Mouse (Mus musculus): ENCODE measurements around the gene Pepd. TPM values are rescaled to one million over a fixed set of nuclear protein-coding genes. Genes with fewer than 3 reads are reported as not detected.

Pepd gene
- polyA plus RNA-seq, 1 experiment from 2014 or later = 53.4 TPM

- Histone ChIP-seq H3K9me3 (no peaks in the 10 kb centered on the region), H3K9ac (no peak overlapping the region), H3K36me3 (no peaks in the 10 kb centered on the region), H3K4me1 (peaks cover 14% of the 10 kb centered on the region), H3K4me3 (no peak overlapping the region), H3K27me3 (peaks cover 11% of the 10 kb centered on the region; the same call in 1 of the 2 replicates), H3K27ac (no peak overlapping the region), H3K4me2 (no peak overlapping the region)
- ATAC-seq (ENCODE audit: insufficient number of reproducible peaks, insufficient read depth, low FRiP score, low TSS enrichment, low read depth) = no peak
- WGBS = 95% methylated on average over 9 of the region's 9 CpGs
Observed at GRCm38 (mm10) chr7:34913956-34914355, 1.8 kb downstream of the Pepd start.

GRCm38 (mm10) chr7:34915555-34915954 is 3.4 kb downstream of the Pepd start:
- Histone ChIP-seq H3K36me3 (no peaks in the 10 kb centered on the region), H3K27me3 (peaks cover 8% of the 10 kb centered on the region; the same call in 1 of the 2 replicates), H3K4me2 (no peak overlapping the region), H3K9ac (no peak overlapping the region), H3K4me1 (peaks cover 12% of the 10 kb centered on the region), H3K4me3 (no peak overlapping the region), H3K9me3 (no peaks in the 10 kb centered on the region), H3K27ac (no peak overlapping the region)
- WGBS = 87% methylated on average over 5 of the region's 5 CpGs
- ATAC-seq (ENCODE audit: insufficient number of reproducible peaks, insufficient read depth, low FRiP score, low TSS enrichment, low read depth) = no peak

DNA sequence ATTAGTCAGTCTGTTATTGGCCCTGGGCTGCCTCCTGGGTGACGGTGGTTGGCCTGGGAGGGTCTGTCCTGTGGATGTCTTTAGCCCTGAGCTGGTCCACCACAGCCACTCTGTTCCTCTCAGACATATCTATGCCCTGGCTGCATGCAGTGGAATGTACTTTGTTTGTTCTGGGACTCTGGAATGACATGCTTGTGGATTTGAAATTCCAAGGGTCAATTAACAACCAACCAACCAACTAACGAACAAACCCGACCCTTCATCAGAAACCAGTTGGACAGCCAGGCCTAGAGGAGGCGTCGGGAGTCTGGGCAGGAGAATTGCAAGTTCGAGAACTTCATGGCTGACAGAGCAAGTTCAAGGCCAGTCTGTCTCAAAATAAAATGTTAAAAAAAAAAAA is 5.4 kb downstream of the Pepd start:
- Histone ChIP-seq H3K4me2 (no peak overlapping the region), H3K9ac (no peak overlapping the region), H3K4me3 (no peak overlapping the region), H3K27ac (no peak overlapping the region), H3K4me1 (peaks cover 7% of the 10 kb centered on the region), H3K9me3 (no peaks in the 10 kb centered on the region), H3K27me3 (no peaks in the 10 kb centered on the region), H3K36me3 (peaks cover 9% of the 10 kb centered on the region; the same call in 1 of the 2 replicates)
- ATAC-seq (ENCODE audit: insufficient number of reproducible peaks, insufficient read depth, low FRiP score, low TSS enrichment, low read depth) = no peak
- 70% methylated on average over 6 of the region's 6 CpGs for WGBS

GRCm38 (mm10) chr7:34917998-34918397 is 5.8 kb downstream of the Pepd start:
- no peak for ATAC-seq (ENCODE audit: insufficient number of reproducible peaks, insufficient read depth, low FRiP score, low TSS enrichment, low read depth)
- H3K4me2 ChIP-seq = no peak overlapping the region
- 90% methylated on average over 4 of the region's 4 CpGs for WGBS

GRCm38 (mm10) chr7:34918416-34918815 is 6.2 kb downstream of the Pepd start:
- Histone ChIP-seq H3K9ac (no peak overlapping the region), H3K9me3 (no peaks in the 10 kb centered on the region), H3K4me1 (no peaks in the 10 kb centered on the region), H3K36me3 (peaks cover 9% of the 10 kb centered on the region; the same call in 1 of the 2 replicates), H3K4me2 (no peak overlapping the region), H3K4me3 (no peak overlapping the region), H3K27ac (no peak overlapping the region), H3K27me3 (no peaks in the 10 kb centered on the region)
- WGBS = 86% methylated on average over 8 of the region's 8 CpGs
- no peak for ATAC-seq (ENCODE audit: insufficient number of reproducible peaks, insufficient read depth, low FRiP score, low TSS enrichment, low read depth)

More at GRCm38 (mm10) chr7:34917998-34918397, 5.8 kb downstream of the Pepd start:
- Histone ChIP-seq H3K9me3 (no peaks in the 10 kb centered on the region), H3K27ac (no peak overlapping the region), H3K27me3 (no peaks in the 10 kb centered on the region), H3K4me1 (peaks cover 3% of the 10 kb centered on the region), H3K36me3 (peaks cover 9% of the 10 kb centered on the region; the same call in 1 of the 2 replicates), H3K4me3 (no peak overlapping the region), H3K9ac (no peak overlapping the region)

GRCm38 (mm10) chr7:34919054-34919453 is 6.9 kb downstream of the Pepd start:
- no peaks in the 10 kb centered on the region for H3K4me1 ChIP-seq
- WGBS = 78% methylated on average over 5 of the region's 5 CpGs
- H3K4me3 ChIP-seq = no peak overlapping the region
- no peak overlapping the region for H3K9ac ChIP-seq
- no peaks in the 10 kb centered on the region for H3K9me3 ChIP-seq
- H3K36me3 ChIP-seq = peaks cover 11% of the 10 kb centered on the region
- ATAC-seq (ENCODE audit: insufficient number of reproducible peaks, insufficient read depth, low FRiP score, low TSS enrichment, low read depth) = no peak
- H3K27ac ChIP-seq = no peak overlapping the region
- no peaks in the 10 kb centered on the region for H3K27me3 ChIP-seq
- no peak overlapping the region for H3K4me2 ChIP-seq

DNA sequence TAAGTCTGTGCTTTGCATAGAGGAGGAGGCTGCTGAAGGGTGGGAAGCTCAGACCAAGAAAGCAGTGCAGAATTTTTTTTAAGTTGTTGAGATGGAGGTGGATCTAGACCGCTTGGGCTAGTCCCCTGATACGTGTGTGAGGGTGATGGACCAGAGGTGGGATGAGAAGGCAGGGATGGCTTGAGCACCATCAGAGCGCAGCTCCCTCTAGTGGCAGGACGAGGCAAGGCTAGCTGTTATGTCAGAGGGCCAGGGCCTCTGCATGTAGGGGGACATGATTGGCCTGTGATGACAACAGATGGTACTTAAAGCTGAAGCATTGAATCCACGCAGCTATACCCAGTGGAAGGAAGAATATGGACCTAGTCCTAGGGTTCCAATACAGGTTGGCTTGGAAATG is 7.6 kb downstream of the Pepd start:
- Histone ChIP-seq H3K27ac (no peak overlapping the region), H3K9ac (no peak overlapping the region), H3K4me1 (no peaks in the 10 kb centered on the region), H3K36me3 (peaks cover 18% of the 10 kb centered on the region), H3K9me3 (no peaks in the 10 kb centered on the region), H3K4me3 (no peak overlapping the region), H3K4me2 (no peak overlapping the region), H3K27me3 (no peaks in the 10 kb centered on the region)
- WGBS = 59% methylated on average over 5 of the region's 5 CpGs
- ATAC-seq (ENCODE audit: insufficient number of reproducible peaks, insufficient read depth, low FRiP score, low TSS enrichment, low read depth) = no peak

GRCm38 (mm10) chr7:34925208-34925607 is 13.0 kb downstream of the Pepd start:
- 76% methylated on average over 5 of the region's 5 CpGs for WGBS

DNA sequence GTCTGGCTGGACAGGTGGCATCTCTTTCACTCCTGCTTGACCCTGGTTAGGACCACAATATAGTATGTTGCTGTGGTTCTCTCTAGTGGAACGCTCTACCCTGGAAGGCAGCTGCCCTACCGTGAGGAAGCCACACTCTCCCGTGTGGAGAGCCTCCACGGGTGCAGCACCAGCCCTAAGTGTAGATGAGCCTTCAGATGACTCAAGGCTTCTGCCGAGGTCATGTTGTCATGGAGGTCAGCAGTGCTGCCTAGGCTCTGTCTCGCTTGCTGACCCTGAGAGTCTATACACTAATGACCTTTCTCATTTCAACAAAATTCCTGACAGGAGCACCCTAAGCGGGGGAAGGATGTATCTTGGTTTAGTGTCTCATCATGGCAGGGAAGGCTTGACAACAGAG is 13.8 kb downstream of the Pepd start:
- no peak for ATAC-seq (ENCODE audit: insufficient number of reproducible peaks, insufficient read depth, low FRiP score, low TSS enrichment, low read depth)
- H3K9ac ChIP-seq = no peak overlapping the region
- no peak overlapping the region for H3K27ac ChIP-seq
- no peak overlapping the region for H3K4me3 ChIP-seq
- H3K27me3 ChIP-seq = no peaks in the 10 kb centered on the region
- peaks cover 36% of the 10 kb centered on the region for H3K36me3 ChIP-seq
- 93% methylated on average over 7 of the region's 7 CpGs for WGBS
- no peaks in the 10 kb centered on the region for H3K9me3 ChIP-seq
- peaks cover 18% of the 10 kb centered on the region for H3K4me1 ChIP-seq
- H3K4me2 ChIP-seq = no peak overlapping the region

More at GRCm38 (mm10) chr7:34925208-34925607, 13.0 kb downstream of the Pepd start:
- Histone ChIP-seq H3K27me3 (no peaks in the 10 kb centered on the region), H3K4me2 (no peak overlapping the region), H3K4me1 (peaks cover 14% of the 10 kb centered on the region), H3K9me3 (no peaks in the 10 kb centered on the region), H3K9ac (no peak overlapping the region), H3K36me3 (peaks cover 36% of the 10 kb centered on the region), H3K27ac (peak overlapping the region; percentile 44; the same call in 1 of the 2 replicates), H3K4me3 (no peak overlapping the region)
- no peak for ATAC-seq (ENCODE audit: insufficient number of reproducible peaks, insufficient read depth, low FRiP score, low TSS enrichment, low read depth)

DNA sequence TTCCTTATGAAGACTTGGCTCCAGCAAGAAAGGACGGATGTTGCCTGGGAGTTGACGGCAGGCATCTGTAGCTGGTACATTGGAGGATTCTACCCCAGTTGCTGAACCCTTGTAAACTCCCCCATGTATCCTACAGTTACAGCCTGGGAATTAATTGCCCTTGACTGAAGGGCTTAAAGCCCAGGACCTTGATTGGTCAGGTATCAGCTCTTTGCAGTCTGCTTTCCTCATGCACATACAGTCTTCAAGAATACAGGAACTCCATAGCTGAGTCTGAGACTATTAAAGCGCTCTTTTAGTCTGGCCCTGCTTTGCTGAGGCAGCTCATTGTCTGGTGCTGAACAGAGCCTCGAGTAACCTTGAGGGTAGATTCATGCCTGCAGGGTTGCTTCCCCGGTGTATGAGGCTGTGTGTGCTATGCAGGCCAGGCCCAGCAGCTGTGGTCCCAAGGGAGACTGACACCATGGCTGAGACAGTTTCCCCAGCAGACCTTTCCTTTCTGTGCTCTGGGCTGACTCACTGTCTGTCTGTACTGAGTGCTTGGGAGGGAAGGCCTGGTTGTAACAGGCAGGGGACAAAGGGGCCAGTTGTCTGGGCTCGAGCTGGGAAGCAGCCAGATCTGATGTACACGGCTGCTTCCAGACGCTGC is 17.6 kb downstream of the Pepd start:
- peaks cover 35% of the 10 kb centered on the region for H3K36me3 ChIP-seq
- H3K9me3 ChIP-seq = no peaks in the 10 kb centered on the region
- no peak overlapping the region for H3K4me3 ChIP-seq
- WGBS = 36% methylated on average over 8 of the region's 8 CpGs
- ATAC-seq (ENCODE audit: insufficient number of reproducible peaks, insufficient read depth, low FRiP score, low TSS enrichment, low read depth) = no peak
- H3K9ac ChIP-seq = 0 out of 2 replicates have a peak overlapping the region, but pooled peaks have one; percentile 27
- peak overlapping the region; percentile 74 for H3K27ac ChIP-seq
- no peak overlapping the region for H3K4me2 ChIP-seq
- peaks cover 18% of the 10 kb centered on the region for H3K4me1 ChIP-seq
- no peaks in the 10 kb centered on the region for H3K27me3 ChIP-seq

- H3K27ac ChIP-seq = peak overlapping the region; percentile 74; the same call in 1 of the 2 replicates
- H3K9me3 ChIP-seq = no peaks in the 10 kb centered on the region
- 36% methylated on average over 7 of the region's 7 CpGs for WGBS
- H3K9ac ChIP-seq = 0 out of 2 replicates have a peak overlapping the region, but pooled peaks have one; percentile 27
- no peak for ATAC-seq (ENCODE audit: insufficient number of reproducible peaks, insufficient read depth, low FRiP score, low TSS enrichment, low read depth)
- no peak overlapping the region for H3K4me2 ChIP-seq
- no peak overlapping the region for H3K4me3 ChIP-seq
- peaks cover 15% of the 10 kb centered on the region for H3K4me1 ChIP-seq
- H3K36me3 ChIP-seq = peaks cover 38% of the 10 kb centered on the region
- H3K27me3 ChIP-seq = no peaks in the 10 kb centered on the region
Observed at GRCm38 (mm10) chr7:34930263-34930757, 18.1 kb downstream of the Pepd start.

- Histone ChIP-seq H3K27me3 (no peaks in the 10 kb centered on the region), H3K27ac (no peak overlapping the region), H3K36me3 (peaks cover 41% of the 10 kb centered on the region), H3K4me1 (peaks cover 15% of the 10 kb centered on the region), H3K9me3 (peaks cover 4% of the 10 kb centered on the region; the same call in 1 of the 2 replicates), H3K4me3 (no peak overlapping the region), H3K9ac (no peak overlapping the region), H3K4me2 (no peak overlapping the region)
- WGBS = 89% methylated on average over 8 of the region's 8 CpGs
- ATAC-seq (ENCODE audit: insufficient number of reproducible peaks, insufficient read depth, low FRiP score, low TSS enrichment, low read depth) = no peak
Observed at GRCm38 (mm10) chr7:34932631-34933030, 20.5 kb downstream of the Pepd start.
